In genomic region chr5:142703569-142703968, GRCm38 (mm10) we compare ENCODE assay signal across 12 mouse cellular contexts. TPM values are rescaled to one million over a fixed set of nuclear protein-coding genes. Genes with fewer than 3 reads are reported as not detected.
A peak's percentile ranks its signal among the peaks of the same experiment; 100 is the strongest.
DNase-seq lines count a peak whose midpoint lies in the region; ATAC-seq and TF ChIP-seq lines count a peak whose summit lies in the region.
"Had no signal": no experiment of that assay in that cellular context is flagged by ENCODE, and none has a peak within 500 bp of the region (broad histone marks: within the 10 kb centered on the region; RNA-seq: fewer than 3 reads in every experiment).

No protein-coding gene starts in this region.

- peak overlapping the region; percentile 83 for H3K9ac ChIP-seq in hindbrain, embryonic 16.5 days (ENCODE audit: low read depth, low read length)
- H3K9ac ChIP-seq: limb, embryonic 15.5 days had no signal

- H3K27ac ChIP-seq in layer of hippocampus, adult 2 months = 0 out of 2 replicates have a peak overlapping the region, but pooled peaks have one; percentile 7
- H3K27ac ChIP-seq in hindbrain, embryonic 16.5 days (ENCODE audit: low read depth, low read length) = no peak overlapping the region
- H3K27ac ChIP-seq: limb, embryonic 15.5 days; macrophage had no signal

- peak overlapping the region; percentile 61 for H3K4me2 ChIP-seq in hindbrain, embryonic 16.5 days (ENCODE audit: low read length)

- peaks cover 15% of the 10 kb centered on the region for H3K4me1 ChIP-seq in hindbrain, embryonic 16.5 days (ENCODE audit: control insufficient read depth, insufficient read depth, low read depth, low read length)

- ATAC-seq in hindbrain, embryonic 16.5 days = peak; percentile 28; the same call in 1 of the 2 replicates

- no peak for TF ChIP-seq CTCF in layer of hippocampus, adult 2 months (conservative IDR thresholded peaks at IDR 0.05)

- H3K36me3 ChIP-seq in hindbrain, embryonic 16.5 days (ENCODE audit: control insufficient read depth, insufficient read depth, low read length) = no peaks in the 10 kb centered on the region; the same call in 1 of the 2 replicates
- H3K36me3 ChIP-seq: limb, embryonic 15.5 days had no signal

- H3K27me3 ChIP-seq in hindbrain, embryonic 16.5 days (replicated peaks; ENCODE audit: control insufficient read depth, insufficient read depth, low read length) = no peaks in the 10 kb centered on the region

- H3K9me3 ChIP-seq in hindbrain, embryonic 16.5 days (ENCODE audit: control insufficient read depth, low read length) = no peaks in the 10 kb centered on the region
- H3K9me3 ChIP-seq: limb, embryonic 15.5 days had no signal

- no peak for DNase-seq in layer of hippocampus, adult 2 months (ENCODE audit: low spot score in 2 of 2)
- DNase-seq in layer of hippocampus, adult 8-10 months (ENCODE audit: low spot score in 2 of 2) = no peak
- DNase-seq in cerebellum, postnatal 25 days = peak; percentile 88 to 94
- DNase-seq in right cerebral cortex, adult 18-20 months = peak; percentile 74
- DNase-seq in lung, postnatal 36 days = no peak
- DNase-seq in adrenal gland, adult 18-20 months (ENCODE audit: low spot score in 2 of 2) = no peak
- DNase-seq in adipocyte (ENCODE audit: low spot score) = no peak
- DNase-seq: kidney, adult 9 months had no signal

- H3K4me3 ChIP-seq in layer of hippocampus, adult 2 months = peak overlapping the region; percentile 55; the same call in 1 of the 2 replicates
- peak overlapping the region; percentile 74 for H3K4me3 ChIP-seq in hindbrain, embryonic 16.5 days (ENCODE audit: low read length)

- WGBS in hindbrain, embryonic 16.5 days = 50% methylated on average over 10 of the region's 10 CpGs

RNA-seq across cellular contexts. Expression of gene Slc29a4, which starts 11.3 kb away (rescaled TPM):
- total RNA-seq in layer of hippocampus, adult 2 months (2021) = 10 to 100 TPM; 54.0 to 57.7 TPM
- total RNA-seq in layer of hippocampus, adult 8-10 months (2022) = 10 to 100 TPM; 35.4 to 39.1 (median 37.8) TPM
- polyA plus RNA-seq in hindbrain, embryonic 16.5 days (2015; fragmentation: Nextera tagmentation; extraction: Ambion mirVana) = 87.4 and 98.0 TPM in 2 replicates
- 10 to 100 TPM; 22.9 to 25.0 TPM for total RNA-seq in adrenal gland, adult 18-20 months (2021)
- total RNA-seq: common myeloid progenitor, adult 5-6 weeks had no signal
- polyA plus RNA-seq: macrophage had no signal

Comparison
In these comparisons a context has a peak if more than half of its experiments do, and no peak if none do; other contexts are left out.
1. DNase-seq: peak in cerebellum, postnatal 25 days (2 of 2) and right cerebral cortex, adult 18-20 months (single experiment); none in layer of hippocampus, adult 2 months (0 of 2), layer of hippocampus, adult 8-10 months (0 of 2), lung, postnatal 36 days (single experiment), adrenal gland, adult 18-20 months (0 of 2) and adipocyte (single experiment).